Mouse (Mus musculus): ENCODE measurements around the gene Larp1b. TPM values are rescaled to one million over a fixed set of nuclear protein-coding genes. Genes with fewer than 3 reads are reported as not detected.

The Larp1b gene
- polyA plus RNA-seq, 2 experiments from 2014 or later: 12.7 to 27.2 TPM

DNA sequence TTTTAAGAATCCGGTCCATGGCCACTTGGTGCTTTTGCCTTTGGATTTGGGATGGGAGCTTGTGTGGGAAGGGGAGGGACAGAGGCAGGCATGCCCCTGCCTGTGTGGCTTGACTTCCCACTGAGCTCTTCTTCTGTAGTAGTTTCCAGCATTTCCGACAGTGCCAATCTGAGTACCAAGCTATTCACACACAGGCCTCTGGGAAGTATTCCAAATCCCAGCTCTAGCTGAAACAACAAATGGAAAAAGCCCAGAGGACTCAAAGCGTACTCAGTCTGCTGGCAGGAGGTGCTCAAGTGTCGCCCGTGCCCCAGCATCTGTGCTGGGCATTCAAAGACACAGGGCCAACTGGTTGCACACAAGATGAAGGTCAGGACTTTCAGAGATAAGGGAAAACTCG, 72.4 kb downstream of the Larp1b start:
- ATAC-seq: no peak

- ATAC-seq: no peak
Observed at GRCm38 (mm10) chr3:41030705-41031104, 81.1 kb downstream of the Larp1b start.

GRCm38 (mm10) chr3:41031286-41032210, 81.9 kb downstream of the Larp1b start:
- peak; percentile 32 for ATAC-seq

DNA sequence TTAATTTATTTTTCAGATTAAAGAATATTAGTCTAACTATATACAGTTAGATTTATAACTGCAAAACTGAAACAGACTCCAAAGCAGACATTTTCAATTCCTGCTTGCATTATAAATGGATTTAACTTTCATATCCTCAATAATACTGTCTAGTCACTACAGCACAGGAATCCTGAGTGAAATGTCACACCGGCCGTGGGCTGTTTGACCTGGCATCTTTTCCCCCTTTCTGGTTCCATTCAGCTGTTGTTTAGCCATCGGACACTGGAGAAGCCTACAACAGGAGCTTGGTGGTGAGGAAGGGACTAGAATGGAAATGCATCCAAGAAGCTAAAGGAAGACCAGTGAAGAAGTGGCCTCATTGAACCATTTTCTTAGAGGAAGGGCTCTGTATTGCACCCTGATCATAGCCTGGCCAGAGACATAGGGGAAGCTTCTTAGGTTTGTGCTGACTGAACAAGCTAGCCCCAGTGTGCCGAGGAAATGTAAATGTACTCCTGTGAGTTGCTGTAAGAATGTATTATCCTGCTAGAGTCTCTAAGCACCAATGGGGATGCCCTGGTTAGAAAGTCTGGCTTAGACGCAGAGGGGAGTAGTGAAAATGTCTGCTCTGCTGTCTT, 88.8 kb downstream of the Larp1b start:
- no peak for ATAC-seq

- ATAC-seq: no peak
Observed at GRCm38 (mm10) chr3:41041241-41041640, 91.6 kb downstream of the Larp1b start.

- peak; percentile 83 for ATAC-seq
Observed at GRCm38 (mm10) chr3:41042195-41042938, 92.7 kb downstream of the Larp1b start.

GRCm38 (mm10) chr3:41043756-41044354, 94.2 kb downstream of the Larp1b start:
- ATAC-seq: no peak

DNA sequence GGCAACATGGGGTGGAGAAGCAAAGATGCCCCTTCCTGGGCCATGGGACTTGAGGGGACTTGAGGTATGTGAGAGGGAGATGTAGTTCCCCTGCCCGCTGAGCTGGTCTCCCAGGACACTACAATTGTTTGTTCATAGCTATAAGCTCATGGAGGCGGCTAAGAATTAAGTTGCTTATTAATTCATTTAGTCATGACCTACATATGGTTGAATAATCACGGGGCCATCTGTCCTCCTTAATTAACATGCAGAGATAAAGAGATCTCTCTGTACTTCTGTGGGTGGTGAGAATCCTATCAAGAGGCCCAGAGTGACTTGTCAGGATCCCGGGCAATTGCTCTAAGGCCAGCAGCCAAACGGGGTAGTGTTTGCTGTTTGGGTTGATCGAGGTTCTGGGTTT, 98.2 kb downstream of the Larp1b start:
- ATAC-seq: no peak

DNA sequence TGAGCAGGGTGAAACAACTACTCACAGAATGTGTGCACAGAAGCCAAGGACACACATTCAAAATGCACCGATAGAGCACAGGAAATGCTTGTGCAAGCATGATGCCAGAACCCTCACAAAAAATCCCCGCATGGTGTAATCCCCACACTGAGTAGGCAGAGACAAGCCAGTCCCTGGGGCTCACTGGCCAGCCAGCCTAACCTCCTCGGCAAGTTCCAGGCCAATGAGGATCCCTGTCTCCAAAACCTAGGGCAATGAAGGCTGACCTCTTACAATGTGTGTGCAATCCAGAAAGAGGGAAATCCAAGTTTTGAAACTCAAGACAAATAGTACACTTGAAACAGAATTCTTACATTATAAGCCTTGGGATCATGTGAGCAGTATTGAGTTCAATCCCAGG, 103.7 kb downstream of the Larp1b start:
- ATAC-seq: no peak

DNA sequence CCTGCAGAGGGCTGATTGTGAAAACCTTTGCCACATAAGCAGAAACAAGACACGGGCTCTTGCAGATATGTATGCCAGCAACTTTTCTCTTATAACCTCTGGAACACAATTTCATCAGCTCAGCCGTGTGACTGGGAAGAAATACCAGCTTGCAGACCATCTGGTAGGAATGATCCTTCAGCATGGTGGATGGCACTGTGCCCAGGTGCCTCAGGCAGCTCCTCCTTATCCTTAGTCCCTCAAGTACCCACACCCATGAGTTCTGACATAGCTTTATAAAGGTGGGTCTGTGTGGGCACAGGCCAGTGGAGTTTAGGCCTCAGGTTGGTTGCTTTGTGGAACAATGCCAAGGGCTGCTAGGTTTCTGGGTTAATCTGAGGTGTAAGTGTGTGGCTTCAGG, 108.8 kb downstream of the Larp1b start:
- no peak for ATAC-seq

- no peak for ATAC-seq
Observed at GRCm38 (mm10) chr3:41059249-41059648, 109.6 kb downstream of the Larp1b start.

DNA sequence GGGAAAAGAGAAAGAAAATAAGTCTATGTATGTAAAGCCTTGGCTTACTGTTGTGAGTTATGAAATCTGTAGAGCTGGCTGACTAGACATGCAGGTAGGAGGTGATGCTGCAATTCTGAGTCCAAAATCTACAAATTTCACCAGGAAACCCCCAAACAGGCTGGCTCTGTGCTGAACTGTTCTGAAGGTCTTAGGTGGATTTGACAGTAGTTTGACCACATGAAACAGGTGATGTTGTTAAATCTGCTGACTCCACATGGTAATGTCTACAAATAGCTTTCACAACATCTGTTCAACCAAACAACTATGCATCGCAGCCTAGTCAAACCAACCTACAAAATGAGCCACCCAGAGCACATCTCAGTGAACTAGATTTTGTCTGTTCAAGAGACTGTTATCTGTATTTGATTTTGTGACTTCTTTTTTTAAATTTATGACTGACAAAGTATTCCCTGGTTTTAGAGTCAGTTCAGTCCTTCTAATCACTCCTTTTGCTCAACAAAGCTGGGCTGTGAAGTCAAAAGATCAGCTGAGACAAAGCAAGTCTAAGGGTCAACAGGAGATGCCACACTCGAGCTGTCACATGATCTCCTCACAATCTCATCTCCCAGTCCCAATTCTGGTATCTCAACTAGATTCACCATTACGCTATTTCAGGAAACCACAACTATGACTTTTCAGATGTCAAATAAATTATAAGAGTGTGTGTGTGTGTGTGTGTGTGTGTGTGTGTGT, 112.4 kb downstream of the Larp1b start:
- ATAC-seq: no peak

GRCm38 (mm10) chr3:41062758-41063157, 113.1 kb downstream of the Larp1b start:
- ATAC-seq: no peak

DNA sequence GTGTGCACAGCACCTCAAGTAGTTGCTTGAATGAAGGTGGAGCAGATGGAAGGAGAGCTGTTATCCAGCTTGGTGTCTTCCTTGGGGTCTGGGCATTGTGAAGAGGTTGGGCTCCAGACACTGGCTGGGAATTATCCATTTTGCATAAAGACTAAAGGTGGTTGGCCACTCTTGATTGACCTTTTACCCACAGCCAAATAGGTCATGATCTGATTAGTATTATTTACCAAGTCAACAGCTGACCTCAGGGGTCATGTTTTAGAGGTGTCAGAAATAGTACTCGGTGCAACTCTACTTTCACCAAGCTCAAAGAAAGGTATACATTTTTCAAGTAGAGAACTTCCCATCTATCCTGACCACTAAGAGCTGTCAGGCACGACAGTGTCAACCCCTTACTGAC, 115.7 kb downstream of the Larp1b start:
- ATAC-seq: no peak

GRCm38 (mm10) chr3:41070519-41070918, 120.9 kb downstream of the Larp1b start:
- no peak for ATAC-seq

DNA sequence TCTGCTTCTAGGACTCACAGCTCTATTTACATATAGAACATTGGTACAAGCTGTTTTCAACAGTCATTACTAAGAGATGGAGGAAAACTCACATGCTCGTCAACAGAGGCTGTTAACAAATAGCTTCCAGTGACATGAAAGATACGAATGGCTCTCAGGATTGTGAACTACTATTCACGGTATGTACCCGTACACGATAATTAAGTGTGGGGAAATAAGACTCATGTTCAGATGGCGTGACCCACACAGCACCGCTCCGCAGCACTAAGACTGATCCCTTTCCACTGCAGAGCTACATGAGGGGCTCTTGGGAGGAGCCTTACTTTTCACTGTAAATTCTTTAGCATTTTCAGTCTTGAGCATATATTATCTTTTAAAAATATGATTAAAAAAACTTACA, 125.7 kb downstream of the Larp1b start:
- no peak for ATAC-seq

GRCm38 (mm10) chr3:41078673-41079072, 129.0 kb downstream of the Larp1b start:
- no peak for ATAC-seq

DNA sequence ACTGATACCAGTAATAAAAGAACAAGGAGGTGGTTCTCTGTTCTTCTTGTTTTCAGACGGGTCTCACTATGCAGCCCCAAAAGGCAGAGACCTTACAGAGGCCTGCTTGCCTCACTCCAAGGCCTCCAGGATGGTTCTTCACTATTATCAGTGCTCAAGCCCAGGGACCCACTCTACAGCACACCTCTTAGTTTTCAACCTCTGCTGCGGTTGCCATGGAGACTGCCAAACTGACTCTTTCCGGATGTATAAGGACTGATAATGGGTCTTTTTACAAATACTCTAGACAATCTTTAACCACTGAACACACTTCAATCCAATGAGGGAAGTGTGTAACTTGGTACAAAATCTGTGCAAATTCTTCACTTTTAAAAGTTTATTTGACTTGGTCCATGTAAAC, 131.1 kb downstream of the Larp1b start:
- ATAC-seq: no peak

GRCm38 (mm10) chr3:41081474-41082301, 132.1 kb downstream of the Larp1b start:
- ATAC-seq: no peak

DNA sequence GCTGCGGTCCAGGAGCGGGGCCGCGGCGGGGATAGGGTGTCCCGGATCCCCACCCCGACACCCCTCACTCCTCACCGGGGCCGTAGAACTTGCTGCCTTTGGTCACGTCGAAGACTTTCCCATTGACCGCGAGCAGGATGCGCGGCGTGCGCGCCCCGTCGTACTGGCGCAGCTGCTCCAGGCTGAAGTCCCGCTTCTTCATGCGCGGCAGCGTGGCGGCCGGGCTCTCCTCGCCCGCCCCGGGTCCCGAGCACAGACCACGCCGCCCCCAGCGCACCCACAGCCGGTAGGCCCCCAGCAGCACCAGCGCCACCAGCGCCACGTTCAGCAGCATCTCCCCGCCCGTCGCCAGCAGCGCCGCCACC, 132.9 kb downstream of the Larp1b start:
- peak; percentile 3 for ATAC-seq

All from CD4-positive, CD25-positive, alpha-beta regulatory T cell, adult 4 months (primary cell).